Mouse (Mus musculus): ENCODE results near the gene Hecw1.

DNA sequence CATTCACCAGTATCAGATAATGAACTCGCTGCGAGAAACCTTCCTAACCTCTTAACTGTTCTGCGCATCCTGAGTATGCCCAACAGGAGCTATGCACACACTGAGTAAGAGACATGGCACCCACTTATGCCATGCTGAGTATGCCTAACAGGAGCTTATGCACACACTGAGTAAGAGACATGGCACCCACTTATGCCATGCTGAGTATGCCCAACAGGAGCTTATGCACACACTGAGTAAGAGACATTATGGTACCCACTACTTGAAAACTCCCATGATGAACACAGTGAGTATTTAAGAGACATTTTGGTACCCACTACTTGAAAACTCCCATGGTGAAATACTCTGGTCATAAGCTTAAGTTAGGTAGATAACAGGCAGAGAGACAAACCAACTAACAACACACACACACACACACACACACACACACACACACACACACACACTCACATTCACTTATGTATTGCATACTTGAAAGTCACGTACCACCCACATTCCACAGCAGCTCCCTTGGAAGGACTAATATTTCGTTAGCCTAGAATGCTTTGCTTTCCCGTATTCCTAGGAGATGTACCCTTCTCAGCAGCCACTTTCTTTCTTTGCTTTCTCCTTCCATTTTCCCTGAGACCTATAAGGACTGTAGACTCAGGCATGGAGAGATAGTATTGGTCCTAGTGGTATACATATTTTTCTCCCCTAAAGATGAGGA, 94.0 kb downstream of the Hecw1 start:
- TF ChIP-seq HCFC1 (IDR thresholded peaks at IDR 0.05; ENCODE audit: borderline replicate concordance, insufficient read depth, low read length) (no peak), ZNF384 (IDR thresholded peaks at IDR 0.05; ENCODE audit: low read depth, low read length) (no peak)
